Mouse (Mus musculus) right cerebral cortex, adult 18-20 months (tissue): Measurements from ENCODE around the gene Kcnd3.
A peak's percentile ranks its signal among the peaks of the same experiment; 100 is the strongest.

Experiments used
- DNase-seq: peaks from one replicate; pipeline ENCODE4 v3.0.0; 2022; ENCODE audit warnings: mixed read lengths

Gene Kcnd3

DNA sequence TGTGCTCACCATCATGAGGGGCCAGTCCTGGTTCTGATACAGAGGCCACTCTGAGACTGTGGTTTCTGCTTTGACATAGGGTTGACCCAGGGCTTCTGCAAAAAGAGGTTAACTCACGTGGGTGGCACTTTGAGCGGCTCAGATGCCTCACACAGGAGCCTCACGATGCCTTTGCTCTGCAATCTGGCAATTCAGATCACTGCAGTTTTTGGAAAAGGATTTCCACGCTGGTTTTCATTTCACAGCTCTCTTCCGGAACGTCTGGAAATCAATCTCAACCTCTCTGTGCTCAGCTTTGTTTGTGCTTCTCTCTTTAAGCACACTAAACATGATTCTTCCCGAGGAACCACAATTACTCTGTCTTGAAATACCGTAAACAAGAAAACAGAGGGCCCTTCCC, 14.4 kb downstream of the Kcnd3 start:
- no peak for DNase-seq

DNA sequence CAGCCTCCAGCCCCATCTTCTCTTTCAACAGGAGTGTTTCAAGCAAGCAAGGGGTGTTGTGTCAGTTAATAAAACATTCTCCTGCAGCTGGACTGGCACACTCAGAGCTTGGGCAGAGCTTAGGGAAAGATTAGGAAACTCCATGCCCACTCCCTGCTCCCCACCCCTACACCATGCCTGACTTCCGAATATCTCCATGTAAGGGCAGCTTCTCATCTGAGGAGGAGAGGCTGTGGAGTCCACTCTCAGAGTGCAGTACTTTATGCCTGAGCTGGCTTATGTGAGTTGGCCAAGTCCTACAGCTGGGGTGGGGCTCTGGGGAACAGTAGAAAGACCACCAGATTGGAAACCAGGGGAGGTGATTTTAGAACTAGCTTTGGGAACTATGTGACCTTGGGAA, 20.4 kb downstream of the Kcnd3 start:
- DNase-seq, result no peak

DNA sequence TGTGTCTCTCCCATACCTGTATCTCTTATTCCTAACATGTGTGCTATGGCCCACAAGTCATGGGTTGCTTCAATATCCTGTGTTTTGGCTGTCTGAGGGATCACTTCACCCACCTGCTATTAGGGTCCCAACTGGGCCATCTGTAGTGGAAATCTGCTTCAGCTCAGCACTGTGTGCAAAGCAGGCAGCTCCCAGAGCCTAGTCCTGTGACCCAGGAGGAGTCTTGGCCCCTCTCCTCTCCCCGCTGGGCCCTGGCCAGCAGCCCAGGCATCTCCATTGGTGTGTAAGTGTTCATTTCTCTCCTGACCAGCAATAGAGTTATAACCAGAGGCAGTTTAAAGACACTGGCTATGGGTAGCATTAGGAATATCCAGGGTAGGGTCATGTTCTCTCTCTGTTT, 24.3 kb downstream of the Kcnd3 start:
- DNase-seq, result no peak

DNA sequence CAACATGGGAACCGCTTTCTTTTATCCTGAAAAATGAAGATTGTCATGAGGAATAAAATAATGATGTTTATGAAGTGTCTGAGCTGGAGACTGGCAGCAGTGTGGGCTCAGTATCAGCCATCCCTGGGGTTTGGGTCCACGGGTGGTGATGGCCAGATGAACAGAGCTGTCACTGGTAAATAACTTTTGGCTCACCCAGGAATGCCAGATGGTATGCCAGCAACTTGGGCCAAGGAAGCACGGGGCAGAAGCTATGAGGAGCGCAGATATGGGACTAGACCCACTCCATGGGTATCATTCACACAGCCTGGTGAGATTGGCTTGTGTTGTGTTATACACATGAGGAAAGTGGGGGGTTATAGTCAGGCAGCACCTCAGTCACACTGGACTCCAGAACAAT, 26.7 kb downstream of the Kcnd3 start:
- DNase-seq, result no peak

DNA sequence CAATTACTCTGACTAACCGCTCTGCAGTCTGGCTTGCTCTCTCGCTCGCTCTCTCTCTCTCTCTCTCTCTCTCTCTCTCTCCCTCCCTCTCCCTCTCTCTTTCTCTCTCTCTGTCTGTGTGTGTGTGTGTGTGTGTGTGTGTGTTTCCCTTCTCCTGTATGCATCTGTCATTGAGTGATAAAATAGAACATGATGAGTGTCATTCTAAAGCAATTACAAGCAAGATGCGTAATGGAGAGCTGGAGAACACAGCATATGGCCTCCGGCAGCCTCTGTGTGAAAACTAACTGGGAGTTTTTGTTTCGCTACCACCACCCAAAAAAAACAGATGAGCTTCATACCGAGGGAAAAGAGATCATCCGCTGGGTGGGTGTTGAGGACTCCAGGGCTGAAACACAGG, 29.3 kb downstream of the Kcnd3 start:
- no peak for DNase-seq

DNA sequence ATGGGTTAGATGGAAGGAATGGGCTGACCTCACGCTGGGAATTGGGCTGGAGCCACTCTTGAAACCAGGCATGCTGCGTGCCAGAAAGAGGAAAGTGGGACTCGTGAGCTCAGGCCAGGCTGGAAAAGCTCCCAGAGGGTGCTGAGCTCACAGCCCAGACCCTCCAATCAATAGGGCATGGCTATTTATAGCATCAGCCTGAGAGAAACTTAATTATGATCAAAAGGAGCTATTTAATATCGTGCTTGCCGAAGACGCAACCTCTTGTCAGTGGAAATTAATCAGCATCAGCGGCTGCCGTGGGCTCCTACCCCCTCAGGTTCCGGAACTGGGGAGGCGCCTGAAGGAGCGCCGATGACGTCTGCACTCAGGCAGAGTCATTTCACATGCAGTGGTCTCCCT, 31.5 kb downstream of the Kcnd3 start:
- no peak for DNase-seq

DNA sequence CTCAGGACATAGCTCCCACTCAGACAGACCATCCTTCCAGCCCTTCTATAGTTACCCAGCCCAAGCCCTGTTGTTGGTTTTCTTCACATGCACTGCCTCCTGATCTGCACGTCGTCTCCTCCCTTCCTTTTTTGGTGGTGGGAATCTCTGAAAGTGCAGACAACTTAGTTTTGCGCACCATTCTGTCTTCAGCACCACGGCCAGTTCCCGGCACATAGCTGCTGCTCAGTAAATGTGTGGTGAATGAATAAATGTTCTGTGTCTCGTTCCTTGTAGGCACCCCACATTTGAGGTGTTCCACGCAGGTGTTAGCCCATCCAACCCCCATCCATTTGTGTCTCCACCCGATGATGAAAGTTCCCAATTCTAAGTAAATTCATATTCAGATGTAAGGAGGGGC, 35.0 kb downstream of the Kcnd3 start:
- no peak for DNase-seq

DNA sequence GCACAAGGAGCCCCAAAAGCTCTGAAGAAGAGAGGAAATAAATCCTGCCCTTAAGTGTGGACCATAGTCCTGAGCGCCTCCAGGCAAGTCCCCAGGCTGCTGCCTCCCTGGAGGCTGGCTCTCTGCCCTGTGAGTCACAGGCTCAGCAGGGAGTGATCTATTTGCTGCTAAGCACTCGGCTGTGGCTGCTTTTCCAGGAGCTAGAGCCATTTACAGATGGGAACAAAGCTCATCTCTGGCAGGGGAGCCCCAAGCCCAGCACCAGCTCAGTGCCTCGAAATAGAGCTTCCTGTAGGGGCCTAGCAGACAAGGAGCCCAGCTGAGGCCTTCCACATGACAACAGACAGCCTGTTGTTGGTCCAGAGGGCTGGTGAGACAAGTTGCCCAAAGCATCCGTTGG, 37.5 kb downstream of the Kcnd3 start:
- peak; percentile 89 for DNase-seq

DNA sequence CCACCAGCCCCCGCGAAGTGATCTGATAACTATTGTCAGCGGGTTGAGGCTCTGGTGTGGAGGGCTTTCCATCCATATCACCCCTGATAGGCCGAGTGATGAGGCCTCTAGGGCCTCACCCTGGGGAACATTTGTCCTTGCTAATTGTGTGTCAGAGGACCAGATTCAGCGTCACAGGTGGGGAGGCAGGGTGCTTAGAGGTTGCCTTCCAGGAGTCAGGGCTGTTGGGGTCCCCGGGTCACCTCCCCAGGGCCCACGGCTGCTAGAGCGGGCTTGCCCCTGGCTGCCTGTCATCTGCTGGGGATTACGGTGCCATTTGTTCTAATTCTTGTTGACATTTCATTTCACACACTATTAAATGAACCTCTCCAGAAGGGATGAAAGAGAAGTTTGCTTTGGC, 42.8 kb downstream of the Kcnd3 start:
- no peak for DNase-seq

DNA sequence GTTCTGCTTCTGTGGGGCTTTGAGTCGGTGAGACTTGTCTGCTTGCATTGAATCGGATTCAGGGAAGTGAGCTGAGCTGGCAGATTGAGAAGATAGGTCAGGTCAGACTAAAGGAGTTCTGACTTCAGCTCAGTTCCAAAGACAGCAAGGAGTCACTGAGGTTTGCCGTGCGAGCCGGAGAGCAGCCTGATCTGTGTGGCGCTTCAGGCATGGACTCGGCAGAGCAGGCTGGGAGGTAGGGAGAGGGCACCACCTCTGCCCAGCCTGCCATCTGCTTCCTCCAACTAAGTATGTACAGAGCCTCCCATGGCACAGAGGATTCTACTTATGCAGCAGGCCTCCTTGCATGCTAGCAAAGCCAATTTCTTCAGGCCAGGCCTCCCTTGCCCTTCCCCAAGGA, 44.1 kb downstream of the Kcnd3 start:
- DNase-seq, result no peak

DNA sequence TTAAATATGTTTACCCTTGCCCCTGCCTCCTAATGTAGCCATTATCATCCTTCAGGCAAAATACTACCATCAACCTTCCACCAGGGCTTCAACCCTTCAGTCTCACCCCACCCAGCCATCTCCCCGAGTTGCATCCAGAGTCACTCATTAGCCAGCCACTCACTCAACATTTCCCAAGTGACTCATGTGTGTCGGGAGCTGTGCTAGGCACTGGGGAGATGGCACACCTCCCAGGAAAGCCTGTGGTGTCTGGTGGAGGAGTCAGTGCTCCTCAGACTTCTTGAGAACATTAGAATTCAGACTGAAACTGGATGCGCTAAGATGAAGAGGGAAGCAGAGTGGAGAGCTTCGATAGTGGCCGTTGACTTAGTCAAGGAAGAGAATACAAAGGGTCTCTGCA, 44.8 kb downstream of the Kcnd3 start:
- DNase-seq, result no peak

DNA sequence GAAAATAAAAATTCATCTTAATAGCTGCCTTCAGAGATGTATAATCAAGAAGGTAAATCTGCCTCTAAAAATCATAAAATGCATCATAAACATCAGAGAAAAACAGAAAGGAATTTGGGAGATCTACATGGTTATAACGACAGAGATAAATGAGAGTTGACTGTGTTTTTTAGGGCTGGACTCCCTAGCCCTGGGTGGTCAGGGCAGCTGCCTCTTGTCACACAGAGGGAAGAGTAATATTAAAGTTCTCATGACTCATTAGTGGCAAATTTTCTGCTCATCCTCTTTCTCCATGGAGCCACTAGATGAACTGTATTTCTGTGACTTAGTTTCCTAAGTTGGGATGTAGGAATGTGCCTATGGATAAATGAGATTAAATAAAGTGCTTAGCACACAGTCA, 48.9 kb downstream of the Kcnd3 start:
- no peak for DNase-seq

DNA sequence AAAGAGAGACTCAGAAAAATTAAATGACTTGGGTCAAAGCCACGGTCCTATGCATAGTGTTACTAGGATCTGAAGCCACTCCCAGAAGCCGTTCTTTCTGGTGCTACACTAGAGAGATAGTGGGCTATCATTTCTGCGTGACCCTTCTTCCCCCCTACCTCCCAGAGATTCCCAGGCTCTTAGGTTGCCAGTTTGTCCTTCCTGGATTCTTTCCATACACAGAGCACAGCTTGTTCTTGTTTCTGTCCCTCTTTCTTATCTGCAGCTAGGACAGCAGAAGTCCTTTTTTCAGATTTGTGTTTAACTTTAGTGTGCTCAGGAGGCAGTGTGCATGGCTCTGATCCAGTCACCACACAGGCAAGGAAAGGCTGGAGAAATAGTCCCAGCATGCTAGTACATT, 52.1 kb downstream of the Kcnd3 start:
- DNase-seq, result no peak

DNA sequence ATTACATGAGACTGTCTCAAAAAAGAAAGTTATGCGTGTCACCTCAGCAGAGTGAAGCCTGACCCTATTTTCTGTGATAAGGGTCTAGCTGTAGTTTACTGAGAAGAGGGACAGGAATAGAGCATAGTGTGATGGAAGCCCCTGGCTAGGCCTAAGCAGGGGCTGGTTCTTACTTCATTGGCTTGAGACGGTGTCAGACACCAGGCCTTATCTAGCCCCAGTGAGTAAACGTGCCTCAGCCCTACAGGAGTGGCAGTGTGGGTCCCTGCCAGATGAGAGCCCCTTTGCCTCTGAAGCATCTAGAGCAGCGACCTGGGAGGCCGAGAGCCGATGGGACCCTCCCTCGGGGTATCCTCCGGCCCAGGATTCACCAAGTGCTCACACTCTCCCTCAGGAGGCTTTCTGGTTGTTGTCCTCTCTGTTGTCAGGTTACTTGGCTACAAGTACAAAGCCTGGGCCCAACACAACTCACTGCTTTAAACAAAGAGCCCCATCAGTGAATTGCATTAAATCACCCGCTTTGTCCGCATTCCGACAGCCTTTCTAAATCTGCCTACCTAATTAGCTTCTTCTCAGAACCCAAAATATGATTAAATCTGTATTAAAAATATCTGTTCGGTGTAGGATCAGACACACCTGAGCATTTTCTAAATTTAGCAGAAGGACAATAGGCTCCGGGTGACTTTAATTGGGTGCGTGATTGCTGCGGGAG, 53.2 kb downstream of the Kcnd3 start:
- no peak for DNase-seq

DNA sequence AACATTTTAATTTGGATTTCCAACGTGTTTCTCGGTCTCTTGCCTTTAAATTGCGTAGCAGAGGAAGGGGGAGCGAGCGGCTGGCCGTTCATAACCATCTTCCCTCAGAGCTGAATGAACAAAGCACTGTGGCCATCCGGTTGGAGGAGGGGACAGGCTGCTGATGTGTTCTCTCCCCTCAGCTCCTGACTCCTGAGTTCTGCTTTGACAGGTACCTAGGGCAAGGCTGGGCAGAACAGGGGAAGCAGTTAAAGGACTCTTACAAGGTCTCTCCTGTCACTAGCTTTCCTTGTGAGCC, 53.7 kb downstream of the Kcnd3 start:
- no peak for DNase-seq

DNA sequence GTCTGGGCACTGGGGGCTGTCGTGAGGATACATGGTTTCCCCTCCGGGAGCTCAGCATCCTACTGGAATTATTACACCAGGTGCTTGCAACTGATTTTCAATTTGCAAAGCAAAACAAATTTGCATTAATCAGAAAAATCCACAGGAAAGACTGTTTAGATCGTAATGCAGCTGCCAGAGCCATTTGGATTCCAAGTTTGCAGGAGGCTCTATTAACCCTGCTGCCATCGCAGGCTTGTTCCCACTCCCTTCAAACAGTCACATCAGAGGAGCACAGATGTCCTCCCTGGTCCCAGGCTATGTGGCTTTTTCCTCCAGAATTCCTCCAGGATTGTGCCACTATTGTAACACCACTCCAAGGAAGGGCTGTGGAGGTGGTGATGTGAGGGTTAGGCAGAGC, 54.5 kb downstream of the Kcnd3 start:
- DNase-seq, result no peak

DNA sequence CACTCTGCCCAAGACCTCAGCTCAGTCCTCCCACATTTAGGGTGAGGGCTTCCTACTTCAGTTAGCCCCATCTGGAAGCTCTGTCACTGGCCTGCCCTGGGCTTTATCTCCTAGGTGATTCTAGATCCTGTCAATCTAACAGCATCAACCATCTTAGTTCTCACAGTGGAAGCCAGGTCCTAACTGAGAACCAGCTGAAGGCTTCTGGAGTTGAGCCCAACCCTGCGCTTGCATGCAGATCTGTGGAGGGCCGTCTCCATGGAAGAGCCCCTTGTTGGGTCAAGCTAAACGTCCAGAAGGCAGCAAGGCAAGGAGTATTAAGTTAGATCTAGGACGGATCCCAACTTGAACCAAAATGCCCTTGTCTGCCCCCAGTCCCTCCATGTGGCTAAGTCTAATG, 57.2 kb downstream of the Kcnd3 start:
- DNase-seq, result no peak

DNA sequence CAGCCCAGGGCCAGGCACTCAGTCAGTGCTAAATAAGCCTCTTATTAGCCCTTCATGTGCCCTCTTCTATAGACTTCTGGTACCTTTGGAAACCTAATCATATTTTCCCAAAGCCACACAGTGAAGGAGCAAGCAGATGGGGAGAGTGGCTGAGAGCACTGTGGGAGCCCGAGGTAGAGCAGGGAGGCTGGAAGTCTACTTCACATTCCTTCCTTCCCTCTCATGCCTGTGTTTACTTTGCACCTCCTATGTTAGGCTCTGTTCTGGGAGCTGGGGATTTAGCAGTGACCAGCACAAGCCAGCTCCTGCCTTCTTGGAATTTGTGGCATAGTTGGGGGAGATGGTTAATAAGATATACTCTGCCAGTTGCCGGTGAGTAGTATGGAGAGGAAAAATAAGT, 59.7 kb downstream of the Kcnd3 start:
- no peak for DNase-seq

DNA sequence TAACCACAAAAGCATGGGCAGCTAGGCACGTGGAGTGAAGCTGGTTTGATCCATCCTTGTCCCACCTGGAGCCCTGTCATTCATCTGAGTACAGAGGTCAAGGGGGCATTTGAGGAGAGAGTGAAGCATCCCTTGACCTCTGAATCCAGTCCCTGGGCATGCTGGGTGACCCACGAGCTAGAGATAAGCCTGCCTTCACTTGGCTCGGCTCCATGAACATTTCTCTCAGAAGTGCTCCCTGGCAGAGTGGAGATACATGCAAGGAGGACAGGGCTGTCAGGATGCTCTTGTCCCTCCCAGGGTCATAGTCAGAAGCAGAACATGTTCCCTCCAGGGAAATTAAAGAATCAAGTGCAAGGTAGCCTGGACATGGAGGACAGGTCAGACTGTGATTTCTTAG, 62.1 kb downstream of the Kcnd3 start:
- no peak for DNase-seq

DNA sequence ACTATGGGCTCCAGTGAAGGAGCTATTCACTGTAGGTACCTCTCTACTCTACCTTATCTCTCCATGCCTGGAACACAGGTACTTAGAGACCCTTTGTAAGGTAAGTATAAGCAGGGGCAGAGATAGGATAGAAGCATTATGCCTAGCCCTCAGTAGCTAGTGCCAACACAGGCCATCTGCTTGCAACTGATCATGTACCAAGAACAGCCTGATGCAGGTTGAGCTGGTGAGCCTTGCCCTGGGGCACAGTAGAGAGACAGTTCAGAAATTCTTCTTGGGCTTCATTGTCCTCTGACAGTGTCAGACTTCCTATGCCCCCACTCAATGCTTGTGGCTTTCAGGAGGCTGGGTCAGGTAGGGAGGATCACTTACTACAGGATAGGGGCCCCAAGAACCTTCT, 62.9 kb downstream of the Kcnd3 start:
- no peak for DNase-seq

DNA sequence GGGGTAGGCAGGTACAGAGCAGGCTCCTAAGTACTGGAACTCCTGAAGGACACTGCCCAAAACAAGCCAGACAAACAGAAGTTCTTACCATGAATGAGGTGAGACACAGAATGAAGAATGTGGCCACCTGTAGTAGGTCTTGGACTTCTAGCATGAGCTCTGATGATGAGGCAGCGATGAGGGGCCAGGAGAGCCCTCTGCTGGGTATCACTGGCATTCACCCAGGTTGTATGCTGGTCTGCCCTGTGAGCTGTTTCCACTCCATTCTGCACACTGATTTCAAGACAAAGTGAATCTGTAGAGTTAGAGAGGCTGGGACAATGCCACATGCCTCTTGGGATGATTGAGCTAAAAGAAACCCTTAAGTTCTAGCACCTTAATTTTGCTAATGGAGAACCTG, 63.5 kb downstream of the Kcnd3 start:
- DNase-seq, result no peak

DNA sequence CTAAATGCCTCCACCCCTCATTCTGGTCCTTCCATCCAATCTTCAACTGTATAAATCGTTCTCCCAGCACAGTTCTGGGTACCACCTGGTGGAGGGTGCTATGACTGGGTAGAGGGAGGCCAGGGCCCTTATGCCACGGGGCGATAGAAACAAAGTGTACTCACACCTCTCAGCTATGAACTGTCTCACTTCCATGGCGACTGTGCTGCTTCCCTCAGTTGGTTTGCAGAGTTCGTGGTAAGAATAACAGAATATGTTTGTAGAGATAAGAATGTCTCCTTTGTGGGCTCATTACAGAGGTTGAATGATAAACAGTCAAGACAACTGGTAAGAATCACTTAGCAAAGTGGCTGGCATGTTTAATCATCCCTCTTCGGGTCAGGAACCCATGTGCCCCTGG, 68.3 kb downstream of the Kcnd3 start:
- no peak for DNase-seq

DNA sequence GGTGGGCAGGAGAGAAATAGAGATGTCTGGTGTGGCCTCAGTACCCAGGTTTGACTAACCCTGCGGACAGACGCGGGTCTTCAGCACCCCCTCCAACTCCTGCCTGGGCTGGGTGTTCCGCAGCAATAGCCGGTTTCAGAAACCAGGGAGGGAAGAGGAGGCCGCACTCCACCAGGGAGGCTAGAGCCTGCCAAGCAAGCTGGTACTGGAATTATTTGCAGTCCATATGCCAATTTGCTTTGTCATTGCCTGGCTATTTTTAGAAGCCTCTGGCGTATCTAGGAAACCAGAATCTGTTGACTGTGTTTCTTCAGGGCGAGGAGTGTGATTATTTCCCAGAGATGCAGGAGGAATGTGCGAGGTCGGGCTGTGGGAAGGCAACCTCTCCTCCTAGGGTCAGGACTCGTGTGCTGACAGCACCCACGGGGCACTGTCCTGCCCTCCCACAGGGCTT, 69.1 kb downstream of the Kcnd3 start:
- DNase-seq, result peak; percentile 86

DNA sequence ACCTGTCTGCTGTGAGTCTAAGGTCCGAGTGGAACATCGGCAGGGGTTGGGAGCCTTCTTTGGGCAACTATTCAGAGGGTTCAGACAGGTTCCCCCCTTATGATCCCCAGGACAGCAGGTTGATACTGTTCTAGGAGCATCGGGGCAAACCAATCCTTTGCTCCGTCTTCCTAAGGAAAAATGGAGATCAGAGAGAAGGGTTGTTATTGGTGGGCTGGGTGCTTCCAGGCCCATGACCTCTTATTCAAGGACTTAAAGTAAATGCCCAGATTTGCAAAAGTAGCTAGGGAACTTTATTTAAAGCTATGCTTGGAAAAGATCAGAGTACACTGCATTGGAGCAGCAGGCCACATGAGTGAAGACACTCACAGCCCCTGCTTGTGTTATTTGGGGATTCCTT, 69.5 kb downstream of the Kcnd3 start:
- DNase-seq, result no peak

DNA sequence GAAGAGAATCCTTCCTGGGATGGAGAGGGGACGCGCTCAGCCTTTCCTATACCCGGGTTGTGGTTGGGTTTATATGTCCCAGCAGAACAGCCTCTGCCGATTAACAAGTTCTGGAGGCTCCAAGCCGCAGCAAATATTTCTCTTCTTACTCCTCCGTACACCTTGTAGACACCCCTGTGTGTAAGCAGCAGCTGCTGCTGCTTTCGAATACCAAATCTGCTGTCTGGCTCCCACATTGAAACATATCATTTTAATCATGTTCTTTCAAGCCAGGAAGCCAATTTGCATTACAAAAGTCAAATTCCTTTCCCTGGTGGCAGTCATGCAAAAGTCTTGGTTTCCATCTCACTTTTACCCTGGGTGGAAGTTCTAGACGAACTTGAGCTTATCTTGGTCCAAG, 76.7 kb downstream of the Kcnd3 start:
- no peak for DNase-seq

DNA sequence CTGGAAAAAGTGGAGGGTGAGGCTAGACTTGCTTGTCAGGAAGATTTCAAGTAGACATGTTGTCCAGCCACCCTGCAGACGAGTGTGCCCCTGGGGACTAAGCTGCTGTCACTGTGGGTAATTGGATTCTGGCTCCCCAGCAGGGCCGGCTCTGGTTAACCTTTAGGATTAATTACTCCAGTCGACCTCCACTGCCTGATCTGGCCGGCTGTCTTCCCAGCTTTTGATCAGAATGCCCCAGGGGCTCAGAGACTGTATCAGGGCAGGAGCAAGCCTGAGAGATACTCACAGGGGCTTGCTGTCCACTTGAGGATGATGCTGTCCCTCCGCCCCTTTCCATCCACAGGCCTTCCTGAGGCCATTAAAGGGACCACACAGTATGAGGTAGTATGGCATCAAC, 77.6 kb downstream of the Kcnd3 start:
- DNase-seq, result no peak
